Mouse (Mus musculus): ENCODE data around the gene Cercam. TPM values are rescaled to one million over a fixed set of nuclear protein-coding genes. Genes with fewer than 3 reads are reported as not detected.
"Not testable (repeated sequence)": the region's sequence is repeated elsewhere in the genome, so short reads cannot be mapped to it uniquely, and the experiment has no call there.

Cercam gene
- total and polyA plus RNA-seq, 2 experiments from 2014 or later, result 7.9 to 11.7 TPM

DNA sequence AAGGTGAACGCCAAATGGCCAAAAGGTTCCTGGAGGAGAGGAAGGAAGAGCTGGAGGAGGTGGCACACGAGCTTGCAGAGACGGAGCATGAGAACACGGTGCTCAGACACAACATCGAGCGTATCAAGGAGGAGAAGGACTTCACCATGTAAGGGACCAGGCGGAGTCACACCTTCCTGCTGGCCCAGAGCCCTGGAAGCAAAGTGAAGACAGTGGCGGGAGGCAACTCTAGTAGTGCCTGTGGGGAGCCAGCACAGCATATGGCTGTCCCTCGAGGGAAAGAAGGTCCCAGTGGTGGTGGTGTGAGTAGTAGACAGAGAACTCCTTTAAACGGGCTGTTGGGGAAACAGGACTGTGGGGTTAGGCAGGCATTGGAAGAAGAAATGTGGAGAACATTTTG is 33.2 kb downstream of the Cercam start:
- Histone ChIP-seq H3K27me3 (ENCODE audit: control insufficient read depth, insufficient read depth, low read length) (no peaks in the 10 kb centered on the region), H3K4me3 (ENCODE audit: low read depth, low read length) (no peak overlapping the region), H3K9me3 (replicated peaks; ENCODE audit: control insufficient read depth, low read length) (no peaks in the 10 kb centered on the region), H3K36me3 (replicated peaks; ENCODE audit: control insufficient read depth, insufficient read depth, low read length) (peaks cover 99% of the 10 kb centered on the region), H3K4me2 (ENCODE audit: low read depth, low read length) (no peak overlapping the region), H3K4me1 (ENCODE audit: control insufficient read depth, insufficient read depth) (no peaks in the 10 kb centered on the region), H3K9ac (replicated peaks; ENCODE audit: low read depth, low read length) (no peak overlapping the region), H3K27ac (ENCODE audit: low read depth) (no peak overlapping the region)
- TF ChIP-seq CTCF (IDR thresholded peaks at IDR 0.05; ENCODE audit: low read depth) (no peak), EP300 (IDR thresholded peaks at IDR 0.05; ENCODE audit: low read depth) (no peak)
- DNase-seq (ENCODE audit: low spot score) (no peak), ATAC-seq (ENCODE audit: insufficient read depth, low read depth) (no peak)
- WGBS, result 79% methylated on average over 10 of the region's 10 CpGs

GRCm38 (mm10) chr2:29908171-29908570 is 39.2 kb downstream of the Cercam start:
- H3K27me3 ChIP-seq (ENCODE audit: control insufficient read depth, insufficient read depth, low read length); H3K4me3 ChIP-seq (ENCODE audit: low read depth, low read length); DNase-seq (ENCODE audit: low spot score); H3K4me2 ChIP-seq (ENCODE audit: low read depth, low read length); H3K4me1 ChIP-seq (ENCODE audit: control insufficient read depth, insufficient read depth); H3K27ac ChIP-seq (ENCODE audit: low read depth); ATAC-seq (ENCODE audit: insufficient read depth, low read depth); H3K9ac ChIP-seq (replicated peaks; ENCODE audit: low read depth, low read length); H3K9me3 ChIP-seq (replicated peaks; ENCODE audit: control insufficient read depth, low read length): not testable (repeated sequence)
- peaks cover 77% of the 10 kb centered on the region for H3K36me3 ChIP-seq (replicated peaks; ENCODE audit: control insufficient read depth, insufficient read depth, low read length)
- 73% methylated on average over 2 of the region's 2 CpGs for WGBS

- TF ChIP-seq EP300 (IDR thresholded peaks at IDR 0.05; ENCODE audit: low read depth), result no peak
- peak; percentile 27; the same call in 1 of the 2 replicates for TF ChIP-seq CTCF (IDR thresholded peaks at IDR 0.05; ENCODE audit: low read depth)
- H3K4me1 ChIP-seq (ENCODE audit: control insufficient read depth, insufficient read depth), result no peaks in the 10 kb centered on the region
- H3K27ac ChIP-seq (ENCODE audit: low read depth), result no peak overlapping the region
- no peak overlapping the region for H3K4me3 ChIP-seq (ENCODE audit: low read depth, low read length)
- H3K4me2 ChIP-seq (ENCODE audit: low read depth, low read length), result no peak overlapping the region
- no peaks in the 10 kb centered on the region for H3K9me3 ChIP-seq (replicated peaks; ENCODE audit: control insufficient read depth, low read length)
- H3K27me3 ChIP-seq (ENCODE audit: control insufficient read depth, insufficient read depth, low read length), result no peaks in the 10 kb centered on the region
- peaks cover 76% of the 10 kb centered on the region for H3K36me3 ChIP-seq (replicated peaks; ENCODE audit: control insufficient read depth, insufficient read depth, low read length)
- no peak overlapping the region for H3K9ac ChIP-seq (replicated peaks; ENCODE audit: low read depth, low read length)
- WGBS, result 86% methylated on average over 2 of the region's 2 CpGs
- DNase-seq (ENCODE audit: low spot score) (no peak), ATAC-seq (ENCODE audit: insufficient read depth, low read depth) (no peak)
Measured at GRCm38 (mm10) chr2:29910042-29910441, 41.1 kb downstream of the Cercam start.

DNA sequence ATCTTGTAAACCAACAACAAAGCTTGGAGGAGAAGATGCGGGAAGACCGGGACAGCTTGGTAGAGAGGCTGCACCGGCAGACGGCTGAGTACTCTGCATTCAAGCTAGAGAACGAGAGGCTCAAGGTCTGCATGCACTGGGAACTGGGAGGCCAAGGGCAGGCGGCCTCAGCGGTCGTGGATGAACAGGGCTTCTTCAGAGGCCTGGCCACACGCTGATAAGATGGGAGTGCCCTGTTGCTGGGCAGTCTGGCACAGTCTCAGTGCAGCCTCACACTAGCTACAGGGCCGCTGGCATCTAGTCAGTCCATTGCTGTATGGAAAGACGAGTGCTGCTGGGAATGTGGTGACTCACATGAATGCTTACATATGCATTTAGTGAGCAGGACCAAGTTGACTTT is 48.7 kb downstream of the Cercam start:
- no peak overlapping the region for H3K4me2 ChIP-seq (ENCODE audit: low read depth, low read length)
- H3K36me3 ChIP-seq (replicated peaks; ENCODE audit: control insufficient read depth, insufficient read depth, low read length), result peaks cover 83% of the 10 kb centered on the region

DNA sequence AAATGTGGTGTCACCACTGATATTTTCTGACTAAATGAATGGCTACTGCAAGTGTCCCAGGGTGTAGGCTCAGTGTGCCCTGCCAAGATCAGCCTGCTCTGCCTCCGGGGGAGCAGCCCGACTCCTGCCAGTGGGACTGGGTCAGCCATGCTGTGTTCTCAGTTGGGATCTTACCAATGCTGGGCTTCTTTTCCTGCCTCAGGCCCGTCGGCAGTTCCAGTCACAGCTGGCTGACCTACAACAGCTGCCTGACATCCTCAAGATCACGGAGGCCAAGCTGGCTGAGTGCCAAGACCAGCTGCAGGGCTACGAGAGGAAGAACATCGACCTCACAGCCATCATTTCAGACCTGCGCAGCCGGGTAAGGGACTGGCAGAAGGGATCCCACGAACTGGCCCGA is 53.0 kb downstream of the Cercam start:
- H3K27ac ChIP-seq (ENCODE audit: low read depth), result no peak overlapping the region
- no peak overlapping the region for H3K4me2 ChIP-seq (ENCODE audit: low read depth, low read length)
- DNase-seq (ENCODE audit: low spot score) (peak; percentile 22), ATAC-seq (ENCODE audit: insufficient read depth, low read depth) (peak; percentile 76)
- no peaks in the 10 kb centered on the region for H3K4me1 ChIP-seq (ENCODE audit: control insufficient read depth, insufficient read depth)
- H3K9me3 ChIP-seq (replicated peaks; ENCODE audit: control insufficient read depth, low read length), result no peaks in the 10 kb centered on the region
- no peak overlapping the region for H3K4me3 ChIP-seq (ENCODE audit: low read depth, low read length)
- 34% methylated on average over 11 of the region's 11 CpGs for WGBS
- H3K27me3 ChIP-seq (ENCODE audit: control insufficient read depth, insufficient read depth, low read length), result no peaks in the 10 kb centered on the region
- H3K9ac ChIP-seq (replicated peaks; ENCODE audit: low read depth, low read length), result no peak overlapping the region
- TF ChIP-seq CTCF (IDR thresholded peaks at IDR 0.05; ENCODE audit: low read depth) (no peak), EP300 (IDR thresholded peaks at IDR 0.05; ENCODE audit: low read depth) (no peak)
- peaks cover 88% of the 10 kb centered on the region for H3K36me3 ChIP-seq (replicated peaks; ENCODE audit: control insufficient read depth, insufficient read depth, low read length)

More for the DNA sequence above, 48.7 kb downstream of the Cercam start:
- Histone ChIP-seq H3K27ac (ENCODE audit: low read depth) (no peak overlapping the region), H3K4me1 (ENCODE audit: control insufficient read depth, insufficient read depth) (no peaks in the 10 kb centered on the region), H3K9me3 (replicated peaks; ENCODE audit: control insufficient read depth, low read length) (no peaks in the 10 kb centered on the region), H3K9ac (replicated peaks; ENCODE audit: low read depth, low read length) (no peak overlapping the region), H3K4me3 (ENCODE audit: low read depth, low read length) (no peak overlapping the region), H3K27me3 (ENCODE audit: control insufficient read depth, insufficient read depth, low read length) (no peaks in the 10 kb centered on the region)
- ATAC-seq (ENCODE audit: insufficient read depth, low read depth), result no peak
- WGBS, result 83% methylated on average over 11 of the region's 11 CpGs
- TF ChIP-seq CTCF (IDR thresholded peaks at IDR 0.05; ENCODE audit: low read depth), result no peak
- no peak for TF ChIP-seq EP300 (IDR thresholded peaks at IDR 0.05; ENCODE audit: low read depth)
- DNase-seq (ENCODE audit: low spot score), result no peak

- Histone ChIP-seq H3K4me3 (ENCODE audit: low read depth, low read length) (no peak overlapping the region), H3K4me2 (ENCODE audit: low read depth, low read length) (no peak overlapping the region), H3K27ac (ENCODE audit: low read depth) (no peak overlapping the region), H3K4me1 (ENCODE audit: control insufficient read depth, insufficient read depth) (no peaks in the 10 kb centered on the region), H3K27me3 (ENCODE audit: control insufficient read depth, insufficient read depth, low read length) (no peaks in the 10 kb centered on the region), H3K9me3 (replicated peaks; ENCODE audit: control insufficient read depth, low read length) (no peaks in the 10 kb centered on the region), H3K36me3 (replicated peaks; ENCODE audit: control insufficient read depth, insufficient read depth, low read length) (peaks cover 85% of the 10 kb centered on the region), H3K9ac (replicated peaks; ENCODE audit: low read depth, low read length) (no peak overlapping the region)
- TF ChIP-seq CTCF (IDR thresholded peaks at IDR 0.05; ENCODE audit: low read depth), result no peak
- ATAC-seq (ENCODE audit: insufficient read depth, low read depth), result no peak
- 90% methylated on average over 5 of the region's 5 CpGs for WGBS
- no peak for DNase-seq (ENCODE audit: low spot score)
Measured at GRCm38 (mm10) chr2:29926542-29926941, 57.6 kb downstream of the Cercam start.

Data from heart, postnatal 0 days (tissue).